Mouse (Mus musculus) lung, embryonic 16.5 days (tissue): ENCODE data around the gene 2210408I21Rik. TPM values are rescaled to one million over a fixed set of nuclear protein-coding genes. Genes with fewer than 3 reads are reported as not detected.

Experiments
- ATAC-seq: fragments of 200-750 bp; cut with Nextera tagmentation; 2 replicates; pipeline ENCODE4 v1.8.0; 2017; ENCODE audit warnings: low read depth, mild to moderate bottlenecking, moderate library complexity
- H3K27ac ChIP-seq: fragments of 300-500 bp; sonication (generic); 2 replicates; pipeline ENCODE4 v1.5.1; 2014; ENCODE audit warnings: mild to moderate bottlenecking, control low read depth, low read length
- H3K27me3 ChIP-seq: fragments of 300-500 bp; sonication (generic); 2 replicates; pipeline ENCODE4 v1.6.1; 2014; ENCODE audit warnings: low read depth, low read length, mixed read lengths; ENCODE audit not compliant: control insufficient read depth, insufficient read depth
- H3K36me3 ChIP-seq: fragments of 300-500 bp; sonication (generic); 2 replicates; pipeline ENCODE4 v1.6.1; 2014; ENCODE audit warnings: low read length; ENCODE audit not compliant: control insufficient read depth, insufficient read depth
- H3K4me1 ChIP-seq: fragments of 300-500 bp; sonication (generic); replicated peaks from 2 replicates; pipeline ENCODE4 v1.6.1; 2014; ENCODE audit warnings: low read length, mixed read lengths; ENCODE audit not compliant: control insufficient read depth, insufficient read depth
- H3K4me2 ChIP-seq: fragments of 300-500 bp; sonication (generic); 2 replicates; pipeline ENCODE4 v1.6.1; 2014; ENCODE audit warnings: low read depth, low read length, control low read depth
- H3K4me3 ChIP-seq: fragments of 300-500 bp; sonication (generic); 2 replicates; pipeline ENCODE4 v1.5.1; 2014; ENCODE audit warnings: mild to moderate bottlenecking, low read length, control low read depth
- H3K9ac ChIP-seq: fragments of 300-500 bp; sonication (generic); 2 replicates; pipeline ENCODE4 v1.6.1; 2014; ENCODE audit warnings: low read length, control low read depth
- H3K9me3 ChIP-seq: fragments of 300-500 bp; sonication (generic); 2 replicates; pipeline ENCODE4 v1.6.1; 2016; ENCODE audit warnings: low read length; ENCODE audit not compliant: control insufficient read depth
- WGBS: fragments of 180-500 bp; shearing (Covaris S2); extraction: QIAGEN DNeasy Blood & Tissue Kit; methylation state at CpG from one replicate; pipeline ENCODE4 v1.1.7; 2014; 5-methylcytosine and 5-hydroxymethylcytosine counted together
- polyA plus RNA-seq: library from polyadenylated mRNA; unstranded; fragments of >200 nt; fragmentation: Nextera tagmentation; extraction: Ambion mirVana; gene quantifications from 2 replicates; pipeline ENCODE4 v1.2.1, GENCODE M21; 2015

The 2210408I21Rik gene
- polyA plus RNA-seq, 1 experiment from 2014 or later = 10.5 TPM

DNA sequence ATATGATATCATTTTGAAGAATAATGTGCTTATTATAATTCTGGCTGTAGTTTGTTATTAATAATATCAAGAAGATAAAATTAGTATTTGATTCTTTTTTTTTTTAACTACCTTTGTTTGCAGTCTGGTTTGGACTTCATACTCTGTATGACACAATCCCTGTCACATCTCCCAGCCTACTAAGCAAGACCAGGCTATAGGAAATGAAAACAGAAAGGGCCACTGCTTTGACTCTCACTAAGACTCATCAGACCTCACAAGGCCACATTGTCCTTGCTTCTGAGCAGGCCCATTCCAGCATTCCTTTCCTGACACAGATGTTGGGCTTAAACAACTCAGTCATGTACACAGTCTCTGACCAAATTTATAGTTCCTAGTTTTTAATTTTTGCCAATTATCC lies 42.6 kb downstream of the 2210408I21Rik start:
- no peak overlapping the region for H3K27ac ChIP-seq
- H3K4me3 ChIP-seq = no peak overlapping the region
- H3K27me3 ChIP-seq = no peaks in the 10 kb centered on the region
- no peak for ATAC-seq
- no peak overlapping the region for H3K9ac ChIP-seq
- H3K4me2 ChIP-seq = no peak overlapping the region
- no peaks in the 10 kb centered on the region for H3K36me3 ChIP-seq
- no peaks in the 10 kb centered on the region for H3K4me1 ChIP-seq
- no peaks in the 10 kb centered on the region for H3K9me3 ChIP-seq

DNA sequence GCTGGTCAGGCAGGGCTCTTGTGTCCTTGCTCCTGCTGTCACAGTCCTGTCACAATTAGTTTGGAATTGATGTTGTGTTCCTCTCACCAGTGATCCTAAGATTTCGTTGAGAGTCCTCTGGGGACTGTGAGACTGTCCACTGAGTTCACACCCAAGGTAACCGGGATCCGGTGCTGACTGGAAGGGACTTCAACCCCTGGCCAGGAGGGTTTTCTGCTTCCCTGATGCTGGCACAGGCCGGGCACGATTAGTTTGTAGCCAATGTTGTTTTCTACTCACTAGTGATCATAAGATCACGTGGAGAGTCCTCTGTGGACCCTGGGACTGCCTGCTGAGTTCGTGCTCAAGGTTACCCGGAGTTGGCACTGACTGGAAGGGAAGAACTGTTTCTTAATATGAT lies 55.3 kb downstream of the 2210408I21Rik start:
- no peak for ATAC-seq
- Histone ChIP-seq H3K27ac (no peak overlapping the region), H3K36me3 (no peaks in the 10 kb centered on the region), H3K4me3 (no peak overlapping the region), H3K27me3 (no peaks in the 10 kb centered on the region), H3K4me1 (no peaks in the 10 kb centered on the region), H3K9ac (no peak overlapping the region), H3K9me3 (no peaks in the 10 kb centered on the region), H3K4me2 (no peak overlapping the region)
- 87% methylated on average over 8 of the region's 8 CpGs for WGBS

DNA sequence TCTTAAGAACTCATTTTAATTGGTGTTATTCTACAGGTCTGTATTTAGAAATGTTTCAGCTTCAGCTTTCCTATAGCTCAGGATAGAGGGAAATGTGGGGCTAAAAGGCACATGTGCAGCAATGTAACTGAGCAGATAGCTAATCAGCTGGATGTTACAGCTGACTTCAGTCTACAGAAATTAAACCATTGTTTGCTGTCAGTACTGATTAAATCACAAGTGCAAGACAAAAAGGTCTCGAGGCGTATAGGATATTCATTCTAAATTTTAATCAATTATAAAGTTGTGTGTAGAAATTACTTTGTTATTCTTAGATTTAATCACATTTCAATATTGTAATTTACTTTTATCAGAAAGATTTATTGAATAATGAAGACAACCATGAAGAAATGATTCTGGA lies 56.9 kb downstream of the 2210408I21Rik start:
- H3K27ac ChIP-seq = no peak overlapping the region
- no peaks in the 10 kb centered on the region for H3K27me3 ChIP-seq
- WGBS = 95% methylated on average over 2 of the region's 2 CpGs
- H3K4me1 ChIP-seq = no peaks in the 10 kb centered on the region
- H3K9me3 ChIP-seq = no peaks in the 10 kb centered on the region
- H3K9ac ChIP-seq = no peak overlapping the region
- ATAC-seq = no peak
- no peak overlapping the region for H3K4me2 ChIP-seq
- no peaks in the 10 kb centered on the region for H3K36me3 ChIP-seq
- no peak overlapping the region for H3K4me3 ChIP-seq

DNA sequence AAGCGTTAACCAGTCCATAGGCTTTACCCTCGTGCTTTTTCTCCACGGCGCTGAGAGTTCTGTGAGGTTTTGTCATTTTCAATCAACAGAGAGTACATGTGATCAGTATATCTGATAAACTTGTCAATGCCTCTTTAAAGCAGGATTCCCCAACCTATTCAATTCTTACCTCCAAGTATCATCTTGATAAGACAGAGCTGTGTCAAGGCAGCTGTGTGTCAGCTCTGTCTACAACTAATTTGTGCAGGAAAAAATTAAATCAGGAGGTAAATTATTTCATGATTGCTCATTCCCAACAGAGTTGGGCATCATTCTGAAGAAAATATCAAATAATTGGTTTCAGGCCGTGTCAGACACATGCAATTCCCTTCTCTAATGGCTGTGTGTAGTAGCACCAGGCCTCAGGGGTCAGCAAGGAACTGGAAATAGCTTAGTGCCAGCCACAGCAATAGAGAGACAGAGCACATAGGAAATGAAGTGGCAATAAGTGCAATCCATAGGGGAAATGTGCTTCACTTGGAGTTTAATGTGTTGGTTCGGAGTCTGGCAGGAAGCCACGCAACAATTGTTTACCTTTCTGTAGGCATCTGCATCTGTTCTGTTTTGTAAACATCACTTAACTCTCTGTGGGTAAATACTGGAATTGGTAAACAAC lies 73.6 kb downstream of the 2210408I21Rik start:
- no peaks in the 10 kb centered on the region for H3K9me3 ChIP-seq
- H3K9ac ChIP-seq = no peak overlapping the region
- H3K27ac ChIP-seq = no peak overlapping the region
- no peak for ATAC-seq
- H3K36me3 ChIP-seq = no peaks in the 10 kb centered on the region
- no peaks in the 10 kb centered on the region for H3K27me3 ChIP-seq
- no peak overlapping the region for H3K4me2 ChIP-seq
- WGBS = 63% methylated on average over 7 of the region's 7 CpGs
- H3K4me3 ChIP-seq = no peak overlapping the region
- H3K4me1 ChIP-seq = no peaks in the 10 kb centered on the region

DNA sequence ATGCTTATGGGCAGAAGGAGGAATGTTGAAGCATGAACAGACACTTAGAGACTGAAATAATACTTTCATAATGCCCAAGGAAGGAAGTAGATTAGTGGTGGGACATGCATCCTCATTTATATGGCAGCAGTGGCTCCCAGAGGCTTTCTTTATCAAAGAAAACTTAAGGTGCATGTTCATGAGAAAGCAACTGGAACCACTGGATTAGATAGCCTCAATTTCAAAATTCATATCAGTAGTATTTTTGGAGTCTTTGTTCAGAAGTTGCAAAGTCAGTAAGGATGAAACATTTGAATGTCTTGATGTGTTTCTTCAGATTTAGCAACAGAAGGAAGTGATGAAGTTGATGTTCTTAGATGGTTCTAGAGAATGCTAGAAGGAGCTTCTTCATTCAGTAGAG lies 77.9 kb downstream of the 2210408I21Rik start:
- no peaks in the 10 kb centered on the region for H3K9me3 ChIP-seq
- no peak overlapping the region for H3K9ac ChIP-seq
- H3K27ac ChIP-seq = no peak overlapping the region
- no peaks in the 10 kb centered on the region for H3K27me3 ChIP-seq
- H3K4me2 ChIP-seq = no peak overlapping the region
- H3K4me3 ChIP-seq = no peak overlapping the region
- no peaks in the 10 kb centered on the region for H3K36me3 ChIP-seq
- ATAC-seq = no peak
- no peaks in the 10 kb centered on the region for H3K4me1 ChIP-seq

DNA sequence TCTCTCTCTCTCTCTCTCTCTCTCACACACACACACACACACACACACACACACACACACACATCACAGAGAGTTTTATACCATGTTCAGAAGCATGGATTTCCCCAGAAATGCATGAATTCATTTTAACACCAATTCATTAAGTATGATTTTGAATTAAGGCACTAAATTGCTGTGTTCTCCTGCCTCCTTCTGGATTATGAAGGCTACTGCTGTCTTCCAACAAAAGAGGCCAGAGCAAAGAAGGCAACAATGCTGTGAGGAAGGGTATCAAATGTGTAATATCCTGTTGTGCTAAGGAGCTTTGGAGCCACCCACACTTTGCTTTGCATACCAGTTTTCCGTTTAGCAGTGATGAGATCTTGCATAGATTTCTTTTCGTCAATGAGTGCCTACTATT lies 80.1 kb downstream of the 2210408I21Rik start:
- no peak overlapping the region for H3K9ac ChIP-seq
- no peaks in the 10 kb centered on the region for H3K9me3 ChIP-seq
- ATAC-seq = no peak
- 69% methylated on average over 2 of the region's 2 CpGs for WGBS
- H3K27me3 ChIP-seq = no peaks in the 10 kb centered on the region
- H3K4me2 ChIP-seq = no peak overlapping the region
- no peak overlapping the region for H3K27ac ChIP-seq
- no peak overlapping the region for H3K4me3 ChIP-seq
- H3K4me1 ChIP-seq = no peaks in the 10 kb centered on the region
- no peaks in the 10 kb centered on the region for H3K36me3 ChIP-seq

DNA sequence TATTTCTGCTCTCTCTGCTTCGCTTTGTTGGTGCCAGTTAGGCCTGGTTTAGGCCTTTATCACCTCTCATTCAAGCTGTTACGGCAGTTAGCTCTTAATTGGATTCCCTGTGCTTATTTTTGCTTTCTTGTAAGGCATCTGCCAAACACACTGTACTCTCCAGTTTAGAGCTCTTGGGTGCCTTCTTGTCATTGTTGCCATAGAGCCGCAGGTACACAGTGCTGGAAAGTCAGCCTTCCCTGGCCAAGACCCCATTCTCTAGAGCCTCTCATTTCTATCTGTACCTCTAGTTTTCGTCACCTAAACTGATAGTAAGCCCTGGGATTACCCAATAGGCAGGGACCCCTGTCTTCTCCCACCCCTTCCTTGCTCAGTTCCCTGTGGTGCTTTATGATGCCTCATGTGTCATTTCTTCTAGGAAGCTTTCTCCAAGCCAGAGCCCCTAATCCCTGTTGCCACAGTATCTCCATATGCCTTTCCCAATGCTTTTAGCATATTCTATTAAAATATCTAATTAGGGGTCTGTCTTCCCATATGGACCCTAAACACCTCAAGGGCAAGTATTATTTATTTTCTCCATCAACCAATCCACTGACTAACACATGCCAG lies 82.4 kb downstream of the 2210408I21Rik start:
- Histone ChIP-seq H3K4me1 (no peaks in the 10 kb centered on the region), H3K9me3 (no peaks in the 10 kb centered on the region), H3K36me3 (no peaks in the 10 kb centered on the region), H3K4me3 (no peak overlapping the region), H3K4me2 (no peak overlapping the region), H3K27ac (no peak overlapping the region), H3K9ac (no peak overlapping the region), H3K27me3 (no peaks in the 10 kb centered on the region)
- WGBS = 83% methylated on average over 4 of the region's 4 CpGs
- ATAC-seq = no peak

DNA sequence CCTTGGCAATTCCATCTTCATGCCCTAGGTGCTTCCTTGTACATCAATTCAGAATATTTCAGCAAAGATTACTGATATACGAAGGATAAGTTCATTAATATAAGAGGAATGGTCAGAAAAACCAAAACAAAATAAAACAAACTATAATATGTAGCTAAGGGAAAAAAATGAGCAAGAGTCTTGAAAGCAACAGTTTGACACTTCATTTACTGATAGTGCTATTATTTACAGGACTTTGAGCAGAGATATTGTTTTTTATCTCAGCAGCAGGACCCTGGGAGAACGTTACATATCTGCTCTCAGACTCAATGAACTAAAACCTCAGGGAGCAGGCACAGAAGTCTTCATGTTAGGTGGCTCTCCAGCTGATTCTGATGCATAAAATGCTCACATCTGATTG lies 85.7 kb downstream of the 2210408I21Rik start:
- Histone ChIP-seq H3K27me3 (no peaks in the 10 kb centered on the region), H3K9ac (no peak overlapping the region), H3K4me3 (no peak overlapping the region), H3K27ac (no peak overlapping the region), H3K4me2 (no peak overlapping the region), H3K9me3 (no peaks in the 10 kb centered on the region), H3K36me3 (no peaks in the 10 kb centered on the region), H3K4me1 (no peaks in the 10 kb centered on the region)
- WGBS = 61% methylated on average over 2 of the region's 2 CpGs
- ATAC-seq = no peak

DNA sequence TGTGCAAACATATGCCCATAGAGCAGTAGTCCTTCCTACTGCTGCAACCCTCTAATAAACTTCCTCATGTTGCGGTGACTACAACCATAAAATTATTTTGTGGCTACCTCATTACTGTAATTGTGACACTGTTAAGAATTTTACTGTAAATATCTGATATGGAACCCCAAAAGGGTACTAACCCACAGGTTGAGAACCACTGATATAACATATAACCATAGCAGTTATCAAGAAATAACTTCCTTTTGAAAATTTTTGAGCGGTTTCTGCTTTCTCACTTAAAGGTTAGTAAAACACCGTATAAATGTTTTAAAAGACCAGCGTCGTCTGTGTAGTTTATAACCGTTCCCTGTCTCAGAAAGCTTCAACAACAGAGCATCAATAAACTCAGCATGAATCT lies 121.2 kb downstream of the 2210408I21Rik start:
- no peak overlapping the region for H3K4me3 ChIP-seq
- 77% methylated on average over 6 of the region's 6 CpGs for WGBS
- ATAC-seq = no peak
- no peak overlapping the region for H3K4me2 ChIP-seq
- H3K9ac ChIP-seq = no peak overlapping the region
- H3K9me3 ChIP-seq = no peaks in the 10 kb centered on the region
- H3K4me1 ChIP-seq = no peaks in the 10 kb centered on the region
- H3K27me3 ChIP-seq = no peaks in the 10 kb centered on the region
- H3K27ac ChIP-seq = no peak overlapping the region
- no peaks in the 10 kb centered on the region for H3K36me3 ChIP-seq
